Mouse (Mus musculus): Measurements from ENCODE around the gene Krt33b.

DNA sequence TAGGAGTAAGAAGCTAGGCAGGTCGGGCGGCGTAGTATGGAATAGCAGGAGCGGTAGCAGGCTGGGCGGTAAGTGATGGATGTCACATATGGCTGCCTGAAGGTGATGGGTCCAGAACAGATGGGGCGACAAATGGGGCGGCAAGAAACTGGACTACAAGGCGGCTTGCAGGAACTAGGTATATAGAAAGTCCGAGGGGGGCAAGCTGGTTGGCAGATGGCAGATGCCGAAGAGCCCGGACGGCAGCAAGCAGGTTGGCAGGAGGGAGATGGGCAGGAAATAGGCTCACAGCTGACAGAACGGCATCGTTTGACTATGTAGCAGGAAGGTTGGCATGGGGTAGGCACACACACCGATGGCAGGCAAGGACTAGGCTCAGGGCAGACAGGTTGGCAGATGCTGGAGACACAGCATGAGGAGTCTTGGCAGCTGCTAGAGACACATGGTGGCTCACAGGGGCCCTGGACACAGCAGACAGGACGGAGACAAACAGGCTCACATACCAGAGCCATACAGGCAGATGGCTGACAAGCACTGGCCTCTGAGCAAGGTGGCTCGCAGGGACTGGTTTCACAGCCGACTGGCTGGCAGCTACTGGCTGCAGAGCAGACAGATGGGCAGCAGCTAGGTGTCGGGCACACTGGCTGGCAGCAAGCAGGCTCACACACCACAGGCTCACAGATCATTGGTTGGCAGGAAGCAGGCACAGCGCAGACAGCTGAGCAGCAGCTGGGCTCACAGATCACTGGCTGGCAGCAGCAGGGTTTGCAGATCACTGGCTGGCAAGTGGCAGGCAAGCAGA is 44.2 kb downstream of the Krt33b start:
- TF ChIP-seq GATA1 (IDR thresholded peaks at IDR 0.05; ENCODE audit: borderline replicate concordance, low read length) (no peak), FLI1 (IDR thresholded peaks at IDR 0.05; ENCODE audit: low read length) (no peak)

Measured in megakaryocyte, embryonic 14.5 days (primary cell).